Mouse (Mus musculus) left cerebral cortex, adult 11 months (tissue): Measurements from ENCODE around the gene Cdc40.

Experiments
- DNase-seq: peaks from one replicate; pipeline ENCODE4 v3.0.0; 2022; ENCODE audit warnings: low spot score

Gene Cdc40

GRCm38 (mm10) chr10:40882831-40883643 is at the start of gene Cdc40, which contains the start of gene Wasf1:
Gene Cdc40 (minus strand): TSS chr10:40883311.
Gene Wasf1 (plus strand): TSS chr10:40883475.
- peak; percentile 98 for DNase-seq

GRCm38 (mm10) chr10:40919464-40919863 is 36.4 kb upstream of the Cdc40 start:
- no peak for DNase-seq

- DNase-seq, result no peak
Measured at GRCm38 (mm10) chr10:40918669-40919440, 35.7 kb upstream of the Cdc40 start.

GRCm38 (mm10) chr10:40915240-40915639 is 32.1 kb upstream of the Cdc40 start:
- DNase-seq, result no peak

GRCm38 (mm10) chr10:40910811-40911210 is 27.7 kb upstream of the Cdc40 start:
- no peak for DNase-seq

- DNase-seq, result no peak
Measured at GRCm38 (mm10) chr10:40908580-40908979, 25.5 kb upstream of the Cdc40 start.

GRCm38 (mm10) chr10:40906802-40907201 is 23.7 kb upstream of the Cdc40 start:
- no peak for DNase-seq

GRCm38 (mm10) chr10:40906131-40906530 is 23.0 kb upstream of the Cdc40 start:
- no peak for DNase-seq

- no peak for DNase-seq
Measured at GRCm38 (mm10) chr10:40901786-40902185, 18.7 kb upstream of the Cdc40 start.

GRCm38 (mm10) chr10:40896656-40897055 is 13.5 kb upstream of the Cdc40 start:
- DNase-seq, result no peak

GRCm38 (mm10) chr10:40895765-40896164 is 12.7 kb upstream of the Cdc40 start:
- no peak for DNase-seq

- no peak for DNase-seq
Measured at GRCm38 (mm10) chr10:40889146-40889545, 6.0 kb upstream of the Cdc40 start.

- no peak for DNase-seq
Measured at GRCm38 (mm10) chr10:40887316-40887715, 4.2 kb upstream of the Cdc40 start.

- DNase-seq, result no peak
Measured at GRCm38 (mm10) chr10:40885432-40885831, 2.3 kb upstream of the Cdc40 start.

GRCm38 (mm10) chr10:40884279-40884806 is 1.2 kb upstream of the Cdc40 start:
- DNase-seq, result peak; percentile 41

GRCm38 (mm10) chr10:40883644-40884278 is 650 bp upstream of the Cdc40 start:
- no peak for DNase-seq

- DNase-seq, result no peak
Measured at GRCm38 (mm10) chr10:40882333-40882732, 778 bp downstream of the Cdc40 start.

- DNase-seq, result no peak
Measured at GRCm38 (mm10) chr10:40881236-40881635, 1.9 kb downstream of the Cdc40 start.

- no peak for DNase-seq
Measured at GRCm38 (mm10) chr10:40879969-40880368, 3.1 kb downstream of the Cdc40 start.

- DNase-seq, result no peak
Measured at GRCm38 (mm10) chr10:40878246-40878645, 4.9 kb downstream of the Cdc40 start.

- no peak for DNase-seq
Measured at GRCm38 (mm10) chr10:40872052-40872451, 11.1 kb downstream of the Cdc40 start.

GRCm38 (mm10) chr10:40871301-40871700 is 11.8 kb downstream of the Cdc40 start:
- DNase-seq, result no peak
